Mouse (Mus musculus): Measurements from ENCODE around the gene Pgbd5. TPM values are rescaled to one million over a fixed set of nuclear protein-coding genes. Genes with fewer than 3 reads are reported as not detected.
A peak's percentile ranks its signal among the peaks of the same experiment; 100 is the strongest.

Pgbd5 gene
- total and polyA plus RNA-seq, 3 experiments = 0.89 to 3.9 (median 3.1) TPM

DNA sequence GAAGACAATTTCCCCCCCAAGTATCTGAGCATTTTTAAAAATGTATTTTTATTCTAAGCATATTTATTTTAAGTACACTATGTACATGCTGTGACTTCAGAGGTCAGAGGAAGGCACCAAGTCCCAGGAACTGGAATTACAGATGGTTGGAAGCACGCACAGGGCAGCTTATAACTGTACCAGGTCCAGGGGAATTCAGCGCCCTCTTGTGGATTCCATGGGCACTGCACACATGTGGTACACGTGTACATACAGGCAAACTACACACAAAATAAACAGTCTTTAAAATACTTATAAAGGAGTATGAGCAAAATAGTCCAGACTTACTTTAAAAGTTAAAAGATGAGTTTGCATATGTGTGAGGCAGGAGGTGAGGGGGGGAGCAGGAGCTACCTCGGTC is 45.5 kb downstream of the Pgbd5 start:
- in situ Hi-C loops (cut with MboI; ENCODE audit: low pct_ligation_motif_present, low pct_unique_long_range_greater_than_20kb, low sequenced_read_pairs) (no loop called here), dilution Hi-C loops (cut with MboI; ENCODE audit: extremely low pct_ligation_motif_present, extremely low pct_unique_long_range_greater_than_20kb, low sequenced_read_pairs) (no loop called here)
- 0 out of 4 replicates have a peak, but pooled peaks cover 0 to 7% of the 10 kb centered on the region in 2 experiments for H3K4me1 ChIP-seq (ENCODE audit: control insufficient read depth in 1 of 2, insufficient read depth in 2 of 2)
- no peak overlapping the region for H3K27ac ChIP-seq (ENCODE audit: insufficient read depth, low read depth)
- peaks cover 15% of the 10 kb centered on the region for H3K27me3 ChIP-seq (replicated peaks)
- H3K9ac ChIP-seq (ENCODE audit: insufficient read depth, low read depth) = no peak overlapping the region
- no peak for DNase-seq (ENCODE audit: extremely low read depth)
- TF ChIP-seq RCOR1 (conservative IDR thresholded peaks at IDR 0.05; ENCODE audit: low read depth, low read length) (no peak), RAD21 (IDR thresholded peaks at IDR 0.05; ENCODE audit: low read depth, low read length) (0 out of 2 replicates have a peak, but pooled peaks have one; percentile 3), CTCF (conservative IDR thresholded peaks at IDR 0.05 in 1 of 2, IDR thresholded peaks at IDR 0.05 in 1 of 2; ENCODE audit: low read depth in 2 of 2, low read length in 2 of 2) (peak; percentile 48 to 61), ELF1 (IDR thresholded peaks at IDR 0.05; ENCODE audit: low read depth, low read length) (no peak), USF1 (IDR thresholded peaks at IDR 0.05; ENCODE audit: low read depth, low read length) (no peak), SMC3 (IDR thresholded peaks at IDR 0.05; ENCODE audit: low read depth, low read length) (peak; percentile 15; the same call in 1 of the 2 replicates)
- no peaks in the 10 kb centered on the region for H3K36me3 ChIP-seq (replicated peaks in 1 of 2; ENCODE audit: control insufficient read depth in 1 of 2, insufficient read depth in 1 of 2, low read length in 1 of 2)
- no peaks in the 10 kb centered on the region for H3K79me2 ChIP-seq (replicated peaks; ENCODE audit: control insufficient read depth, extremely low read depth, insufficient read depth, poor library complexity, severe bottlenecking)
- H3K4me2 ChIP-seq (ENCODE audit: insufficient read depth, low read depth, poor library complexity, severe bottlenecking) = no peak overlapping the region
- H3K4me3 ChIP-seq (replicated peaks in 1 of 3; ENCODE audit: low read depth in 2 of 3, low read length in 2 of 3, poor library complexity in 1 of 3) = no peak overlapping the region
- peaks cover 6% of the 10 kb centered on the region for H3K9me3 ChIP-seq (replicated peaks; ENCODE audit: low read length)

DNA sequence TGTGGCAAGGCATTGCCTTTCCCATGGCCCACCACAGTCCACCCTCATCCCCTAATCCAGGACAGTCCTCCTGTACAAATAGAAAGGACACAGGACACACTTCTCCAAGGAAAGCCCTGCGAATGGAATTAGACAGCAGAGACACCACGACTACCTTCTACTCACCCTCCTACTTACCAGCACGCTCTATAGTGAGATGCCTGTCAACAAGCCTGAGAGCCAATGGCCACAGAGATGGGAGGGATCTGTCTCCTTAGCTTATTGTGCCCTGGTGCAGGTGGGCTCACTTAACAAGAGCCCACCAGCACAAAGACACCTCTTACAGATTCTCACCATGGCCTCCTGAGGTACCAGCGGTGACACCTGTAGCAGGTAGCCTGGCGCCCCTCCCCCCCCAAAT is 46.4 kb downstream of the Pgbd5 start:
- H3K9ac ChIP-seq (ENCODE audit: insufficient read depth, low read depth) = no peak overlapping the region
- H3K4me3 ChIP-seq (replicated peaks in 1 of 3; ENCODE audit: low read depth in 2 of 3, low read length in 2 of 3, poor library complexity in 1 of 3) = no peak overlapping the region
- H3K79me2 ChIP-seq (replicated peaks; ENCODE audit: control insufficient read depth, extremely low read depth, insufficient read depth, poor library complexity, severe bottlenecking) = no peaks in the 10 kb centered on the region
- H3K36me3 ChIP-seq (replicated peaks in 1 of 2; ENCODE audit: control insufficient read depth in 1 of 2, insufficient read depth in 1 of 2, low read length in 1 of 2) = no peaks in the 10 kb centered on the region
- dilution Hi-C loops (cut with MboI; ENCODE audit: extremely low pct_ligation_motif_present, extremely low pct_unique_long_range_greater_than_20kb, low sequenced_read_pairs) (no loop called here), in situ Hi-C loops (cut with MboI; ENCODE audit: low pct_ligation_motif_present, low pct_unique_long_range_greater_than_20kb, low sequenced_read_pairs) (no loop called here)
- peaks cover 12% of the 10 kb centered on the region for H3K27me3 ChIP-seq (replicated peaks)
- H3K27ac ChIP-seq (ENCODE audit: insufficient read depth, low read depth) = no peak overlapping the region
- no peak overlapping the region for H3K4me2 ChIP-seq (ENCODE audit: insufficient read depth, low read depth, poor library complexity, severe bottlenecking)
- H3K4me1 ChIP-seq (ENCODE audit: control insufficient read depth in 1 of 2, insufficient read depth in 2 of 2) = peaks cover 0 to 7% of the 10 kb centered on the region in 2 experiments; a peak in 1 of 4 replicates
- TF ChIP-seq IRF4 (IDR thresholded peaks at IDR 0.05; ENCODE audit: low read depth, low read length) (no peak), MAFK (IDR thresholded peaks at IDR 0.05; ENCODE audit: insufficient replicate concordance, low read length) (no peak), SIN3A (IDR thresholded peaks at IDR 0.05; ENCODE audit: low read length) (no peak), ZC3H11A (IDR thresholded peaks at IDR 0.05; ENCODE audit: low read depth, low read length) (no peak), USF1 (IDR thresholded peaks at IDR 0.05; ENCODE audit: low read depth, low read length) (no peak), MAX (IDR thresholded peaks at IDR 0.05; ENCODE audit: low read length) (no peak), NRF1 (IDR thresholded peaks at IDR 0.05; ENCODE audit: low read depth, low read length) (no peak), TBP (conservative IDR thresholded peaks at IDR 0.05; ENCODE audit: low read depth, low read length) (no peak), POLR2A (IDR thresholded peaks at IDR 0.05; ENCODE audit: low read depth, low read length) (no peak), CTCF (conservative IDR thresholded peaks at IDR 0.05 in 1 of 2, IDR thresholded peaks at IDR 0.05 in 1 of 2; ENCODE audit: low read depth in 2 of 2, low read length in 2 of 2) (no peak), BHLHE40 (IDR thresholded peaks at IDR 0.05; ENCODE audit: low read depth, low read length) (no peak), E2F4 (IDR thresholded peaks at IDR 0.05; ENCODE audit: insufficient replicate concordance, low read depth, low read length) (no peak), ETS1 (conservative IDR thresholded peaks at IDR 0.05; ENCODE audit: low read depth, low read length) (no peak), JUN (IDR thresholded peaks at IDR 0.05; ENCODE audit: insufficient read depth, low read depth, low read length) (no peak), ZMIZ1 (IDR thresholded peaks at IDR 0.05; ENCODE audit: low read depth, low read length) (no peak), PAX5 (IDR thresholded peaks at IDR 0.05; ENCODE audit: low read length) (no peak), SMC3 (IDR thresholded peaks at IDR 0.05; ENCODE audit: low read depth, low read length) (no peak)
- H3K9me3 ChIP-seq (replicated peaks; ENCODE audit: low read length) = peaks cover 6% of the 10 kb centered on the region
- no peak for DNase-seq (ENCODE audit: extremely low read depth)

All from CH12.LX (cell line).